Mouse (Mus musculus) heart, embryonic 15.5 days (tissue): Measurements from ENCODE around the gene Zfp143. TPM values are rescaled to one million over a fixed set of nuclear protein-coding genes. Genes with fewer than 3 reads are reported as not detected.

Experiments
- polyA plus RNA-seq: library from polyadenylated mRNA; unstranded; fragments of >200 nt; fragmentation: Nextera tagmentation; extraction: Ambion mirVana; gene quantifications from 2 replicates; pipeline ENCODE4 v1.2.1, GENCODE M21; 2015

The Zfp143 gene
- polyA plus RNA-seq, 1 experiment from 2014 or later = 11.9 TPM

Other genes starting within 250 kb of the Zfp143 start
- 8.5 and 9.8 TPM in 2 replicates for gene Scube2, start 195.5 kb upstream of the Zfp143 start, polyA plus RNA-seq
- 37.8 and 38.7 TPM in 2 replicates for gene Dennd5a, start 100.7 kb upstream of the Zfp143 start, polyA plus RNA-seq
- gene Tmem41b, start 74.3 kb upstream of the Zfp143 start, polyA plus RNA-seq = 44.1 and 44.6 TPM in 2 replicates
- 34.3 and 35.3 TPM in 2 replicates for gene Ipo7, start 42.9 kb upstream of the Zfp143 start, polyA plus RNA-seq
- 22.5 and 25.5 TPM in 2 replicates for gene Wee1, start 60.8 kb downstream of the Zfp143 start, polyA plus RNA-seq
- 18.6 and 24.0 TPM in 2 replicates for gene Swap70, start 160.5 kb downstream of the Zfp143 start, polyA plus RNA-seq